8 mouse cellular contexts compared by ENCODE assay signal in genomic region chr17:48437421-48437911, GRCm38 (mm10). TPM values are rescaled to one million over a fixed set of nuclear protein-coding genes. Genes with fewer than 3 reads are reported as not detected.
A peak's percentile ranks its signal among the peaks of the same experiment; 100 is the strongest.
DNase-seq lines count a peak whose midpoint lies in the region; ATAC-seq and TF ChIP-seq lines count a peak whose summit lies in the region.
"Had no signal": no experiment of that assay in that cellular context is flagged by ENCODE, and none has a peak within 500 bp of the region (broad histone marks: within the 10 kb centered on the region; RNA-seq: fewer than 3 reads in every experiment).

No protein-coding gene starts in this region.

- H3K9me3 ChIP-seq in forebrain, embryonic 11.5 days (ENCODE audit: control insufficient read depth, low read length): no peaks in the 10 kb centered on the region
- no peaks in the 10 kb centered on the region for H3K9me3 ChIP-seq in midbrain, postnatal 0 days (ENCODE audit: low read length)

- H3K27ac ChIP-seq in forebrain, embryonic 11.5 days (ENCODE audit: low read depth, low read length): peak overlapping the region; percentile 62
- H3K27ac ChIP-seq in midbrain, postnatal 0 days (ENCODE audit: low read depth, low read length): 0 out of 2 replicates have a peak overlapping the region, but pooled peaks have one; percentile 32

- H3K4me3 ChIP-seq in forebrain, embryonic 11.5 days (ENCODE audit: low read depth, low read length): no peak overlapping the region
- H3K4me3 ChIP-seq in midbrain, postnatal 0 days (ENCODE audit: low read depth, low read length): no peak overlapping the region

- no peak overlapping the region for H3K4me2 ChIP-seq in forebrain, embryonic 11.5 days (ENCODE audit: low read depth, low read length, severe bottlenecking)
- no peak overlapping the region for H3K4me2 ChIP-seq in midbrain, postnatal 0 days (ENCODE audit: low read depth, low read length, poor library complexity, severe bottlenecking)

- no peaks in the 10 kb centered on the region for H3K36me3 ChIP-seq in forebrain, embryonic 11.5 days (ENCODE audit: control insufficient read depth, insufficient read depth, low read length)
- H3K36me3 ChIP-seq in midbrain, postnatal 0 days (ENCODE audit: insufficient read depth, low read length): no peaks in the 10 kb centered on the region

- peak; percentile 59 for DNase-seq in embryo, embryonic 9.5 days (ENCODE audit: extremely low spot score)
- no peak for DNase-seq in forebrain, embryonic 11.5 days (ENCODE audit: low spot score)
- DNase-seq in heart, postnatal 4 days: peak; percentile 74
- no peak for DNase-seq in midbrain, postnatal 0 days (ENCODE audit: low spot score)
- no peak for DNase-seq in cerebellum, postnatal 36 days
- DNase-seq in adrenal gland, adult 2 months: no peak
- no peak for DNase-seq in frontal cortex, postnatal 25 days (ENCODE audit: low spot score in 2 of 2)

- H3K4me1 ChIP-seq in forebrain, embryonic 11.5 days (replicated peaks; ENCODE audit: control insufficient read depth, insufficient read depth, low read length): peaks cover 7% of the 10 kb centered on the region; the same call in 1 of the 2 replicates
- no peaks in the 10 kb centered on the region for H3K4me1 ChIP-seq in midbrain, postnatal 0 days (ENCODE audit: insufficient read depth, low read length)

- peak; percentile 53; the same call in 1 of the 2 replicates for ATAC-seq in forebrain, embryonic 11.5 days (replicated peaks; ENCODE audit: low FRiP score)
- peak; percentile 33; the same call in 1 of the 2 replicates for ATAC-seq in midbrain, postnatal 0 days (ENCODE audit: low FRiP score)

- peak overlapping the region; percentile 44 for H3K9ac ChIP-seq in forebrain, embryonic 11.5 days (ENCODE audit: low read length)
- no peak overlapping the region for H3K9ac ChIP-seq in midbrain, postnatal 0 days (replicated peaks; ENCODE audit: low read length, poor library complexity, severe bottlenecking)

- TF ChIP-seq CTCF in midbrain, postnatal 0 days (IDR thresholded peaks at IDR 0.05): peak; percentile 12; the same call in 1 of the 2 replicates

- 29% methylated on average over 7 of the region's 7 CpGs for WGBS in forebrain, embryonic 11.5 days
- WGBS in midbrain, postnatal 0 days: 45% methylated on average over 7 of the region's 7 CpGs

- H3K27me3 ChIP-seq in forebrain, embryonic 11.5 days (ENCODE audit: control insufficient read depth, insufficient read depth, low read length): no peaks in the 10 kb centered on the region
- H3K27me3 ChIP-seq in midbrain, postnatal 0 days (ENCODE audit: insufficient read depth, low read length): no peaks in the 10 kb centered on the region

RNA-seq across cellular contexts. Expression of gene Apobec2, which starts 4.7 kb away (rescaled TPM):
- 0.51 and 0.56 TPM in 2 replicates for polyA plus RNA-seq in forebrain, embryonic 11.5 days (2014; fragmentation: Nextera tagmentation; extraction: Ambion mirVana)
- total RNA-seq in heart, postnatal 4 days (2021): 100 to 1,000 TPM; 207 to 216 TPM
- total RNA-seq in midbrain, postnatal 0 days (2014; rRNA removed): 0.11 and 0.80 TPM in 2 replicates
- polyA plus RNA-seq in midbrain, postnatal 0 days (2015; fragmentation: Nextera tagmentation; extraction: Ambion mirVana): 0.31 and 0.32 TPM in 2 replicates
- total RNA-seq in adrenal gland, adult 2 months (2021): 1 to 10 TPM; 1.7 to 2.0 TPM
- 0.28 and 0.58 TPM in 2 replicates for polyA plus RNA-seq in adrenal gland, adult 2 months (2012; rRNA removed)

RNA-seq across cellular contexts. Expression of gene Tspo2, which starts 13.9 kb away (rescaled TPM):
- 0.63 and 1.4 TPM in 2 replicates for polyA plus RNA-seq in forebrain, embryonic 11.5 days (2014; fragmentation: Nextera tagmentation; extraction: Ambion mirVana)
- under 1 TPM; 0.36 to 0.47 TPM for total RNA-seq in heart, postnatal 4 days (2021)
- 0.22 and 0.85 TPM in 2 replicates for total RNA-seq in midbrain, postnatal 0 days (2014; rRNA removed)
- polyA plus RNA-seq in midbrain, postnatal 0 days (2015; fragmentation: Nextera tagmentation; extraction: Ambion mirVana): 0.74 and 1.4 TPM in 2 replicates
- total RNA-seq in adrenal gland, adult 2 months (2021): not detected
- not detected in 2 replicates for polyA plus RNA-seq in adrenal gland, adult 2 months (2012; rRNA removed)
- total RNA-seq: layer of hippocampus, postnatal 10 days had no signal

RNA-seq across cellular contexts. Expression of gene Unc5cl, which starts 17.2 kb away (rescaled TPM):
- polyA plus RNA-seq in forebrain, embryonic 11.5 days (2014; fragmentation: Nextera tagmentation; extraction: Ambion mirVana): 0.17 and 0.25 TPM in 2 replicates
- under 1 TPM; 0.14 to 0.21 TPM for total RNA-seq in heart, postnatal 4 days (2021)
- 0.19 and 0.49 TPM in 2 replicates for total RNA-seq in midbrain, postnatal 0 days (2014; rRNA removed)
- 0.06 and 0.32 TPM in 2 replicates for polyA plus RNA-seq in midbrain, postnatal 0 days (2015; fragmentation: Nextera tagmentation; extraction: Ambion mirVana)
- total RNA-seq in adrenal gland, adult 2 months (2021): not detected
- not detected in 2 replicates for polyA plus RNA-seq in adrenal gland, adult 2 months (2012; rRNA removed)

RNA-seq across cellular contexts. Expression of gene Oard1, which starts 27.7 kb away (rescaled TPM):
- 91.6 and 91.8 TPM in 2 replicates for polyA plus RNA-seq in forebrain, embryonic 11.5 days (2014; fragmentation: Nextera tagmentation; extraction: Ambion mirVana)
- 10 to 100 TPM; 14.5 to 14.6 TPM for total RNA-seq in heart, postnatal 4 days (2021)
- total RNA-seq in midbrain, postnatal 0 days (2014; rRNA removed): 12.9 and 15.0 TPM in 2 replicates
- 28.0 and 30.2 TPM in 2 replicates for polyA plus RNA-seq in midbrain, postnatal 0 days (2015; fragmentation: Nextera tagmentation; extraction: Ambion mirVana)
- 10 to 100 TPM; 14.6 to 19.6 TPM for total RNA-seq in adrenal gland, adult 2 months (2021)
- 2.5 TPM in 2 replicates for polyA plus RNA-seq in adrenal gland, adult 2 months (2012; rRNA removed)

RNA-seq across cellular contexts. Expression of gene Nfya, which starts 27.8 kb away (rescaled TPM):
- 24.5 and 25.6 TPM in 2 replicates for polyA plus RNA-seq in forebrain, embryonic 11.5 days (2014; fragmentation: Nextera tagmentation; extraction: Ambion mirVana)
- 10 to 100 TPM; 29.0 to 33.2 TPM for total RNA-seq in heart, postnatal 4 days (2021)
- total RNA-seq in midbrain, postnatal 0 days (2014; rRNA removed): 22.7 and 30.9 TPM in 2 replicates
- polyA plus RNA-seq in midbrain, postnatal 0 days (2015; fragmentation: Nextera tagmentation; extraction: Ambion mirVana): 3.8 and 4.1 TPM in 2 replicates
- total RNA-seq in adrenal gland, adult 2 months (2021): 10 to 100 TPM; 26.4 to 41.3 TPM
- 45.1 and 55.8 TPM in 2 replicates for polyA plus RNA-seq in adrenal gland, adult 2 months (2012; rRNA removed)

Comparison
In these comparisons a context has a peak if more than half of its experiments do, and no peak if none do; other contexts are left out.
1. DNase-seq: peak in embryo, embryonic 9.5 days (single experiment) and heart, postnatal 4 days (single experiment); none in forebrain, embryonic 11.5 days (single experiment), midbrain, postnatal 0 days (single experiment), cerebellum, postnatal 36 days (0 of 2), adrenal gland, adult 2 months (single experiment) and frontal cortex, postnatal 25 days (0 of 2).
2. RNA of gene Apobec2, which starts 4.7 kb away (total RNA-seq): 207 to 216 TPM in heart, postnatal 4 days; 1.7 to 2.0 TPM in adrenal gland, adult 2 months and 0.11 to 0.80 TPM in midbrain, postnatal 0 days; every median in the first group is over 10 times any median in the second.